Mouse (Mus musculus) hindbrain, embryonic 16.5 days (tissue): Measurements from ENCODE around the gene Zfpm1. TPM values are rescaled to one million over a fixed set of nuclear protein-coding genes. Genes with fewer than 3 reads are reported as not detected.

Experiments used
- ATAC-seq: fragments of 200-750 bp; cut with Nextera tagmentation; 2 replicates; pipeline ENCODE4 v1.8.0; 2017; ENCODE audit warnings: moderate TSS enrichment, moderate library complexity
- H3K27ac ChIP-seq: fragments of 300-500 bp; sonication (generic); 2 replicates; pipeline ENCODE4 v1.5.1; 2014; ENCODE audit warnings: low read depth, mild to moderate bottlenecking, control low read depth, low read length, moderate library complexity
- H3K27me3 ChIP-seq: fragments of 300-500 bp; sonication (generic); replicated peaks from 2 replicates; pipeline ENCODE4 v1.6.1; 2014; ENCODE audit warnings: low read length; ENCODE audit not compliant: control insufficient read depth, insufficient read depth
- H3K36me3 ChIP-seq: fragments of 300-500 bp; sonication (generic); 2 replicates; pipeline ENCODE4 v1.6.1; 2014; ENCODE audit warnings: mild to moderate bottlenecking, low read length, moderate library complexity, mixed read lengths; ENCODE audit not compliant: control insufficient read depth, insufficient read depth
- H3K4me1 ChIP-seq: fragments of 300-500 bp; sonication (generic); 2 replicates; pipeline ENCODE4 v1.6.1; 2014; ENCODE audit warnings: low read depth, low read length; ENCODE audit not compliant: control insufficient read depth, insufficient read depth
- H3K4me2 ChIP-seq: fragments of 300-500 bp; sonication (generic); 2 replicates; pipeline ENCODE4 v1.6.1; 2014; ENCODE audit warnings: mild to moderate bottlenecking, low read length, control low read depth, moderate library complexity
- H3K4me3 ChIP-seq: fragments of 300-500 bp; sonication (generic); 2 replicates; pipeline ENCODE4 v1.5.1; 2014; ENCODE audit warnings: mild to moderate bottlenecking, low read length, control low read depth, moderate library complexity
- H3K9ac ChIP-seq: fragments of 300-500 bp; sonication (generic); 2 replicates; pipeline ENCODE4 v1.6.1; 2014; ENCODE audit warnings: low read depth, mild to moderate bottlenecking, control low read depth, low read length, moderate library complexity
- H3K9me3 ChIP-seq: fragments of 300-500 bp; sonication (generic); 2 replicates; pipeline ENCODE4 v1.6.1; 2014; ENCODE audit warnings: mild to moderate bottlenecking, low read length, moderate library complexity; ENCODE audit not compliant: control insufficient read depth
- WGBS: fragments of 180-500 bp; shearing (Covaris S2); extraction: QIAGEN DNeasy Blood & Tissue Kit; methylation state at CpG from one replicate; pipeline ENCODE4 v1.1.7; 2014; 5-methylcytosine and 5-hydroxymethylcytosine counted together
- polyA plus RNA-seq: library from polyadenylated mRNA; unstranded; fragments of >200 nt; fragmentation: Nextera tagmentation; extraction: Ambion mirVana; gene quantifications from 2 replicates; pipeline ENCODE4 v1.2.1, GENCODE M21; 2015

Zfpm1 gene
- polyA plus RNA-seq, 1 experiment from 2014 or later, result 0.75 TPM

GRCm38 (mm10) chr8:122251739-122252138, 30.2 kb upstream of the Zfpm1 start:
- Histone ChIP-seq H3K9me3 (no peaks in the 10 kb centered on the region), H3K4me1 (no peaks in the 10 kb centered on the region), H3K27ac (no peak overlapping the region), H3K36me3 (no peaks in the 10 kb centered on the region), H3K4me2 (no peak overlapping the region), H3K9ac (no peak overlapping the region), H3K4me3 (no peak overlapping the region), H3K27me3 (no peaks in the 10 kb centered on the region)
- no peak for ATAC-seq
- 87% methylated on average over 1 of the region's 1 CpGs for WGBS

GRCm38 (mm10) chr8:122252366-122252765, 29.6 kb upstream of the Zfpm1 start:
- 47% methylated on average over 5 of the region's 5 CpGs for WGBS
- no peak overlapping the region for H3K4me3 ChIP-seq
- H3K9ac ChIP-seq, result no peak overlapping the region
- no peaks in the 10 kb centered on the region for H3K36me3 ChIP-seq
- no peaks in the 10 kb centered on the region for H3K4me1 ChIP-seq
- no peak overlapping the region for H3K4me2 ChIP-seq
- no peaks in the 10 kb centered on the region for H3K9me3 ChIP-seq
- H3K27me3 ChIP-seq, result no peaks in the 10 kb centered on the region
- no peak overlapping the region for H3K27ac ChIP-seq
- ATAC-seq, result no peak

- H3K27ac ChIP-seq, result no peak overlapping the region
- no peak overlapping the region for H3K4me2 ChIP-seq
- WGBS, result 59% methylated on average over 2 of the region's 2 CpGs
- no peak overlapping the region for H3K4me3 ChIP-seq
- ATAC-seq, result no peak
- H3K4me1 ChIP-seq, result peaks cover 2% of the 10 kb centered on the region
- H3K9me3 ChIP-seq, result no peaks in the 10 kb centered on the region
- no peak overlapping the region for H3K9ac ChIP-seq
- H3K27me3 ChIP-seq, result no peaks in the 10 kb centered on the region; the same call in 1 of the 2 replicates
- H3K36me3 ChIP-seq, result no peaks in the 10 kb centered on the region
Measured at GRCm38 (mm10) chr8:122259351-122259750, 22.6 kb upstream of the Zfpm1 start.

- no peak for ATAC-seq
- Histone ChIP-seq H3K36me3 (no peaks in the 10 kb centered on the region), H3K27ac (no peak overlapping the region), H3K4me2 (no peak overlapping the region), H3K9ac (no peak overlapping the region), H3K9me3 (no peaks in the 10 kb centered on the region), H3K4me1 (peaks cover 5% of the 10 kb centered on the region), H3K4me3 (no peak overlapping the region), H3K27me3 (no peaks in the 10 kb centered on the region; the same call in 1 of the 2 replicates)
- 52% methylated on average over 9 of the region's 9 CpGs for WGBS
Measured at GRCm38 (mm10) chr8:122260755-122261154, 21.2 kb upstream of the Zfpm1 start.

GRCm38 (mm10) chr8:122262835-122263234, 19.1 kb upstream of the Zfpm1 start:
- WGBS, result 76% methylated on average over 16 of the region's 16 CpGs
- H3K9ac ChIP-seq, result no peak overlapping the region
- H3K4me1 ChIP-seq, result peaks cover 13% of the 10 kb centered on the region
- no peaks in the 10 kb centered on the region for H3K9me3 ChIP-seq
- H3K27ac ChIP-seq, result no peak overlapping the region
- no peak overlapping the region for H3K4me2 ChIP-seq
- H3K27me3 ChIP-seq, result no peaks in the 10 kb centered on the region; the same call in 1 of the 2 replicates
- no peaks in the 10 kb centered on the region for H3K36me3 ChIP-seq
- H3K4me3 ChIP-seq, result no peak overlapping the region
- no peak for ATAC-seq

- H3K4me3 ChIP-seq, result no peak overlapping the region
- H3K36me3 ChIP-seq, result no peaks in the 10 kb centered on the region
- no peak for ATAC-seq
- H3K27ac ChIP-seq, result no peak overlapping the region; the same call in 1 of the 2 replicates
- WGBS, result 26% methylated on average over 9 of the region's 9 CpGs
- no peak overlapping the region for H3K9ac ChIP-seq
- peaks cover 19% of the 10 kb centered on the region for H3K4me1 ChIP-seq
- peaks cover 2% of the 10 kb centered on the region; the same call in 1 of the 2 replicates for H3K27me3 ChIP-seq
- no peaks in the 10 kb centered on the region for H3K9me3 ChIP-seq
- no peak overlapping the region for H3K4me2 ChIP-seq
Measured at GRCm38 (mm10) chr8:122264243-122264642, 17.7 kb upstream of the Zfpm1 start.

- no peak overlapping the region for H3K9ac ChIP-seq
- H3K27me3 ChIP-seq, result peaks cover 2% of the 10 kb centered on the region; the same call in 1 of the 2 replicates
- 86% methylated on average over 8 of the region's 8 CpGs for WGBS
- peaks cover 21% of the 10 kb centered on the region for H3K4me1 ChIP-seq
- H3K27ac ChIP-seq, result no peak overlapping the region
- no peaks in the 10 kb centered on the region for H3K36me3 ChIP-seq
- H3K9me3 ChIP-seq, result no peaks in the 10 kb centered on the region
- H3K4me2 ChIP-seq, result no peak overlapping the region
- ATAC-seq, result no peak
- no peak overlapping the region for H3K4me3 ChIP-seq
Measured at GRCm38 (mm10) chr8:122265522-122265921, 16.4 kb upstream of the Zfpm1 start.

GRCm38 (mm10) chr8:122266867-122267266, 15.1 kb upstream of the Zfpm1 start:
- no peak overlapping the region for H3K4me2 ChIP-seq
- H3K27me3 ChIP-seq, result peaks cover 5% of the 10 kb centered on the region; the same call in 1 of the 2 replicates
- no peak overlapping the region for H3K4me3 ChIP-seq
- no peak for ATAC-seq
- WGBS, result 29% methylated on average over 13 of the region's 13 CpGs
- peak overlapping the region; percentile 9; the same call in 1 of the 2 replicates for H3K9ac ChIP-seq
- no peaks in the 10 kb centered on the region for H3K36me3 ChIP-seq
- H3K27ac ChIP-seq, result no peak overlapping the region
- H3K9me3 ChIP-seq, result no peaks in the 10 kb centered on the region
- peaks cover 21% of the 10 kb centered on the region for H3K4me1 ChIP-seq

- H3K27me3 ChIP-seq, result peaks cover 5% of the 10 kb centered on the region; the same call in 1 of the 2 replicates
- peak overlapping the region; percentile 80 for H3K4me2 ChIP-seq
- peak overlapping the region; percentile 45 for H3K4me3 ChIP-seq
- peak overlapping the region; percentile 66 for H3K9ac ChIP-seq
- 51% methylated on average over 24 of the region's 24 CpGs for WGBS
- peaks cover 21% of the 10 kb centered on the region for H3K4me1 ChIP-seq
- ATAC-seq, result 0 out of 2 replicates have a peak, but pooled peaks have one; percentile 2
- no peak overlapping the region; the same call in 1 of the 2 replicates for H3K27ac ChIP-seq
- no peaks in the 10 kb centered on the region for H3K9me3 ChIP-seq
- no peaks in the 10 kb centered on the region for H3K36me3 ChIP-seq
Measured at GRCm38 (mm10) chr8:122268861-122269260, 13.1 kb upstream of the Zfpm1 start.
